Mouse (Mus musculus) CD4-positive, CD25-positive, alpha-beta regulatory T cell, adult 4 months (primary cell): ENCODE measurements around the gene Il13ra1. TPM values are rescaled to one million over a fixed set of nuclear protein-coding genes. Genes with fewer than 3 reads are reported as not detected.

Experiments
- ATAC-seq: one replicate; pipeline ENCODE4 v1.8.0; 2017
- polyA plus RNA-seq, 2 experiments: library from polyadenylated mRNA; unstranded; fragments of 100-300 nt; shearing (Covaris generic); gene quantifications; one replicate each; pipeline ENCODE4 v1.2.1; 2017

The Il13ra1 gene
- polyA plus RNA-seq, 2 experiments from 2014 or later: 0.85 to 1.3 TPM

GRCm38 (mm10) chrX:36195736-36196525, 84.0 kb downstream of the Il13ra1 start, which contains the start of gene Zcchc12:
TSS of gene Zcchc12 (plus strand) at chrX:36195904.
- peak; percentile 86 for ATAC-seq

- no peak for ATAC-seq
Measured at GRCm38 (mm10) chrX:36209554-36209953, 97.6 kb downstream of the Il13ra1 start.

- no peak for ATAC-seq
Measured at GRCm38 (mm10) chrX:36211216-36211615, 99.3 kb downstream of the Il13ra1 start.

Other genes with a start within 250 kb of the Il13ra1 start
- gene Dock11, start 223.3 kb upstream of the Il13ra1 start, polyA plus RNA-seq: 10 to 100 TPM; 36.6 to 47.9 TPM
- 1 to 10 TPM; 1.1 to 3.9 TPM for gene Zcchc12, start 83.8 kb downstream of the Il13ra1 start, polyA plus RNA-seq
- not detected for gene Lonrf3, start 216.2 kb downstream of the Il13ra1 start, polyA plus RNA-seq